Mouse (Mus musculus) erythroblast, embryonic 14.5 days (primary cell): ENCODE data around the gene Myo18b.

Source experiments
- GATA1 ChIP-seq: IDR thresholded peaks from 2 replicates; pipeline ENCODE4 v1.6.1; 2012; ENCODE audit warnings: low read length, inconsistent platforms, mixed read lengths
- TAL1 ChIP-seq: IDR thresholded peaks from 3 replicates; pipeline ENCODE4 v1.6.1; 2012; ENCODE audit warnings: low read length, inconsistent platforms, mixed read lengths

GRCm38 (mm10) chr5:112769721-112770119, 126.4 kb downstream of the Myo18b start:
- TF ChIP-seq TAL1 (no peak), GATA1 (no peak)
